Mouse (Mus musculus) CD4-positive, CD25-positive, alpha-beta regulatory T cell, adult 2 months (primary cell): ENCODE measurements around the gene Psmb9.

Source experiments
- DNase-seq: peaks from one replicate; pipeline ENCODE4 v3.0.0-alpha.2; 2012; ENCODE audit warnings: low read depth, low spot score

Psmb9 gene

DNA sequence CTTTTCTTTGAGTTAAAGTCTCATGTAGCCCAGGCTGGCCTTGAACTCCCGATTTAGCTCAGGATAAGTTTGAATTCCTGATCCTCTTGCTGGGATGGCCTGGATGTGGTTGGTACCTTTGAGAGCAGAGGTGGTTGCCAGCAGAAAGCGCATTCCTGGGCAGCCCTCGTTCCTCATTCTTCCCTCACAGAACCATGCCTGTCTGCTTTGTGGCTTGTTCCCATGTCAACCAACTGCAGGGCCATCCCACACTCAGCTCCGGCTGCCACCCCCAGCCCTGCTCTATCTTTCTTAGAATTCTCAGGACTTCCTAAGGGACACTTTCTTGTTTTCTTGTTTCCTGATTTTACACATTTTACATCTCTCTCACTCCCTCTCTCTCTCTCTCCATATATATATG lies 46.1 kb downstream of the Psmb9 start:
- no peak for DNase-seq

DNA sequence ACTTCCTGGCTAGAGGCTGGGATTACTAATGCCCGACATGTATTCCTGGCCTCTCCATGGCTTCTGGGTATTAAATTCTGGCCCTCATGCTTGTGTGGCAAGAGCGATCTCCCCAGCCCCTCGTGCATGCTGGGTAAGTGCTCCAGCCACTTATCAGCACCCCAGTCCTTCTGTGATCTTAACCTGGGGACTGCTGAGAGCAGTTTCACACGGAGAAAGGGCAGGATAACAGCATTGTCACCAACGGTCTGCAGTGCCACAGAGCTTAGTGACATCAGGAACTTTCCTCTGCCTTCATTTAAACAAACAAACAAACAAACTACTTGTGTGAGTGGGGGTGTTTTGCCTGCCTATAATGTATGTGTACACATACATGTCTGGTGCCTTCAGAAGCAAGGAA lies 47.3 kb downstream of the Psmb9 start:
- no peak for DNase-seq

- no peak for DNase-seq
Observed at GRCm38 (mm10) chr17:34139416-34139815, 48.1 kb downstream of the Psmb9 start.

GRCm38 (mm10) chr17:34138655-34139054 lies 48.9 kb downstream of the Psmb9 start:
- no peak for DNase-seq

GRCm38 (mm10) chr17:34137601-34138000 lies 50.0 kb downstream of the Psmb9 start:
- no peak for DNase-seq

DNA sequence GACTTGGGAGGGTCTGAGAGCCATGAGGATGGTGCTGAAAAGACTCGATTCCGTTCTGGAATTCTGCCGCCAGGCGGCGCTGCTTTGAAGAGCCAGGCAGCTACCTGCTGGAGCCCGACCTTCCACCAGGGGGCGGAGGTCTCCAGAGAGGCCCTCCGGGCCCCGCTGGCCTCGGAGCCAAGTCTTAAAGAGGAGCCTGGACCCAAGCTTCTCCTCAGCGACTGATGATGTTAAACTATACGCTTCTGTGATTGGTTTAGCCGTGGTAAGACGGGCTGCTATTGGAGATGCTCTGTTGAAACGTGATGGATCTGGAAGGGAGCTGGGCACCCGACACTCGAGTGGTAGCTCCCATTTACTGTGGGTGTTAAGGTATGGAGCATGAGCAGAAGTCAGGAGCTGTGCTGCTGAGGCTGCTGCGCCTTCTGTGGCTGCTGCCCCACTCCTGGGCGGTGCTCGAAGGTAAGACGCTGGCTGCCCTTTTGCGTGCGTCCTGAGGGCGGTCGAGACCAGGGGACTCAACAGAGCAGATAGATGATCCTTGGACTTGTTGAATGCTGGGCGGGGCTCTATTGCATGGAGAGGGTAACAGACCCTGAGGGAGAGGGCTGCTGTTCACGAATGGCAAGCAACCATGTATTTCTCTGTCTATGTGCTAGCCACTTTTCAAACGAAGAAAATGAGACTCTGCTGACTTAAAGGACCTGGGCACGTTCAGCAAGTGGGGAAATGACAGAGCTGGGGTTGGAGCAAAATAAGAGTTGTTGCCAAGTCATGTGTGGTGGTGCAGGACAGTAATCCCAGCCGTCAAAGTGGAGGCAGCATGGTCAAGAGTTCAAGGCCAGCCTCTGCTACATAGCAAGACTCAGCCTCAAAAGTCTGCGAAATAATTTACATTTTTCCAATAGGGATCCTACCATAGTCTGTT lies 52.0 kb downstream of the Psmb9 start:
- peak; percentile 99 for DNase-seq

GRCm38 (mm10) chr17:34134451-34134850 lies 53.1 kb downstream of the Psmb9 start:
- no peak for DNase-seq

GRCm38 (mm10) chr17:34133289-34133688 lies 54.3 kb downstream of the Psmb9 start:
- no peak for DNase-seq
